Mouse (Mus musculus): Measurements from ENCODE around the gene C1qtnf9. TPM values are rescaled to one million over a fixed set of nuclear protein-coding genes. Genes with fewer than 3 reads are reported as not detected.
A peak's percentile ranks its signal among the peaks of the same experiment; 100 is the strongest.

C1qtnf9 gene
- total RNA-seq (2021), result 10 to 100 TPM; 27.2 to 27.7 TPM
- long read RNA-seq, experiment 1, transcript C1qtnf9-201 (4 exons, 1,903 nt), result major isoform, 14 of 18 reads
- long read RNA-seq, experiment 1, partial matches to known transcripts, result 0 of 18 reads
- long read RNA-seq, experiment 1, other reads (novel, unspliced or antisense), result 4 of 18 reads
- long read RNA-seq, experiment 2, transcript C1qtnf9-201 (4 exons, 1,903 nt), result major isoform, 8 of 9 reads
- long read RNA-seq, experiment 2, partial matches to known transcripts, result 0 of 9 reads
- long read RNA-seq, experiment 2, other reads (novel, unspliced or antisense), result 1 of 9 reads

GRCm38 (mm10) chr14:60767884-60768283, at the start of gene C1qtnf9:
Gene C1qtnf9 (plus strand): TSS chr14:60768134.
- DNase-seq (ENCODE audit: low spot score in 2 of 2), result no peak

GRCm38 (mm10) chr14:60721304-60721703, 46.6 kb upstream of the C1qtnf9 start:
- no peak for DNase-seq (ENCODE audit: low spot score in 2 of 2)

- DNase-seq (ENCODE audit: low spot score in 2 of 2), result no peak
Measured at GRCm38 (mm10) chr14:60721938-60722337, 46.0 kb upstream of the C1qtnf9 start.

- DNase-seq (ENCODE audit: low spot score in 2 of 2), result no peak
Measured at GRCm38 (mm10) chr14:60726091-60726490, 41.8 kb upstream of the C1qtnf9 start.

- DNase-seq (ENCODE audit: low spot score in 2 of 2), result no peak
Measured at GRCm38 (mm10) chr14:60727130-60727529, 40.8 kb upstream of the C1qtnf9 start.

GRCm38 (mm10) chr14:60732081-60732480, 35.9 kb upstream of the C1qtnf9 start:
- no peak for DNase-seq (ENCODE audit: low spot score in 2 of 2)

GRCm38 (mm10) chr14:60732787-60733186, 35.1 kb upstream of the C1qtnf9 start:
- peak; percentile 34 to 66 for DNase-seq (ENCODE audit: low spot score in 2 of 2)

GRCm38 (mm10) chr14:60733706-60734105, 34.2 kb upstream of the C1qtnf9 start:
- DNase-seq (ENCODE audit: low spot score in 2 of 2), result no peak

GRCm38 (mm10) chr14:60735206-60735605, 32.7 kb upstream of the C1qtnf9 start:
- DNase-seq (ENCODE audit: low spot score in 2 of 2), result no peak

GRCm38 (mm10) chr14:60735848-60736547, 31.9 kb upstream of the C1qtnf9 start:
- no peak for DNase-seq (ENCODE audit: low spot score in 2 of 2)

- peak in 1 of 2 experiments; percentile 28 for DNase-seq (ENCODE audit: low spot score in 2 of 2)
Measured at GRCm38 (mm10) chr14:60736591-60737192, 31.2 kb upstream of the C1qtnf9 start.

GRCm38 (mm10) chr14:60737202-60737611, 30.7 kb upstream of the C1qtnf9 start:
- DNase-seq (ENCODE audit: low spot score in 2 of 2), result no peak

- DNase-seq (ENCODE audit: low spot score in 2 of 2), result no peak
Measured at GRCm38 (mm10) chr14:60738434-60738938, 29.4 kb upstream of the C1qtnf9 start.

GRCm38 (mm10) chr14:60739155-60739554, 28.8 kb upstream of the C1qtnf9 start:
- DNase-seq (ENCODE audit: low spot score in 2 of 2), result no peak

GRCm38 (mm10) chr14:60739616-60740015, 28.3 kb upstream of the C1qtnf9 start:
- no peak for DNase-seq (ENCODE audit: low spot score in 2 of 2)

- no peak for DNase-seq (ENCODE audit: low spot score in 2 of 2)
Measured at GRCm38 (mm10) chr14:60740507-60740906, 27.4 kb upstream of the C1qtnf9 start.

- DNase-seq (ENCODE audit: low spot score in 2 of 2), result no peak
Measured at GRCm38 (mm10) chr14:60741033-60741432, 26.9 kb upstream of the C1qtnf9 start.

- peak in 1 of 2 experiments; percentile 45 for DNase-seq (ENCODE audit: low spot score in 2 of 2)
Measured at GRCm38 (mm10) chr14:60741490-60741981, 26.4 kb upstream of the C1qtnf9 start.

- DNase-seq (ENCODE audit: low spot score in 2 of 2), result no peak
Measured at GRCm38 (mm10) chr14:60743681-60744080, 24.3 kb upstream of the C1qtnf9 start.

GRCm38 (mm10) chr14:60745201-60745600, 22.7 kb upstream of the C1qtnf9 start:
- no peak for DNase-seq (ENCODE audit: low spot score in 2 of 2)

GRCm38 (mm10) chr14:60746141-60746540, 21.8 kb upstream of the C1qtnf9 start:
- no peak for DNase-seq (ENCODE audit: low spot score in 2 of 2)

Data from gastrocnemius, postnatal 4 days (tissue).